Mouse (Mus musculus) liver, postnatal 0 days (tissue): ENCODE measurements at regions not wholly inside any gene's neighbourhood (a gene's known extent, or its start where the extent isn't known, plus 50 kb on each side); places are given as distances from the start of the nearest gene placed in this dataset.

Experiments used
- CTCF ChIP-seq: sonication (generic); IDR thresholded peaks from 2 replicates; pipeline ENCODE4 v1.5.1; 2016; ENCODE audit warnings: antibody characterized with exemption, low read depth
- EP300 ChIP-seq: IDR thresholded peaks from 2 replicates; pipeline ENCODE4 v1.6.1; 2016; ENCODE audit warnings: antibody characterized with exemption, low read depth, mild to moderate bottlenecking

DNA sequence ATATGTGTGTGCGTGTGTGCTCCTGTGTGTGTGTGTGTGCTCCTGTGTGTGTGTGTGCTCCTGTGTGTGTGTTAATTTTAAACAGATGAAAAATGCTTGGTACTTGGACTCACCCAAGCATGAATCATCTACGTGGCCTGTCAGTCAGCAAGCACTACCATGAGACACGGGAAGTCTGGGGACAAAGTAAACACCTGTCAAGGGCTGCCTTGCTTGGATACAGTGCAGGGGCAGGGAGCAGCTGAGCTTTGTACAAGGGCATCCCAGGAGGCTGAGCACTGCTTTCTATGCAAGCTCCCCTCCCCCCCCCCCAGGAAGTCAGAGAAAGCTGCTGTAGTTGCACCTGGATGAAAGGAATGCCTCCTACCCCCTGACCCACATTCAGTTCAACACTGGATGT, 173.8 kb upstream of the Gcfc2 start:
- TF ChIP-seq CTCF, result no peak
- TF ChIP-seq EP300, result no peak
